Mouse (Mus musculus) heart, adult 2 months (tissue): ENCODE results near the gene Rpusd2.

Source experiments
- CTCF ChIP-seq: fragments of 200-600 bp; IDR thresholded peaks from 2 replicates; pipeline ENCODE4 v1.8.1; 2022; ENCODE audit warnings: antibody characterized with exemption, mild to moderate bottlenecking, moderate library complexity
- POLR2A ChIP-seq: fragments of 200-500 bp; IDR thresholded peaks from 2 replicates; pipeline ENCODE4 v1.6.1; 2011; ENCODE audit warnings: mild to moderate bottlenecking, low read depth, low read length, control low read depth; ENCODE audit not compliant: insufficient read depth

- no peak for TF ChIP-seq CTCF
- no peak for TF ChIP-seq POLR2A
Observed at GRCm38 (mm10) chr2:118995919-118996797, 38.4 kb upstream of the Rpusd2 start.
